Mouse (Mus musculus) frontal cortex, adult 2 months (tissue): ENCODE measurements around the gene Znrf1. TPM values are rescaled to one million over a fixed set of nuclear protein-coding genes. Genes with fewer than 3 reads are reported as not detected.

Source experiments
- DNase-seq, 2 experiments: peaks; one replicate each; pipeline ENCODE4 v3.0.0; 2022; ENCODE audit warnings: low spot score in 1 of 2; ENCODE audit errors: extremely low spot score in 1 of 2
- polyA plus RNA-seq: library from polyadenylated mRNA; depleted of rRNA; stranded (reverse); fragments of >200 nt; gene quantifications from 2 replicates; pipeline ENCODE4 v1.2.3, GENCODE M21; 2012

Znrf1 gene
- polyA plus RNA-seq, 1 experiment: 157 TPM

- no peak for DNase-seq
Observed at GRCm38 (mm10) chr8:111531621-111532020, 4.3 kb upstream of the Znrf1 start.

DNA sequence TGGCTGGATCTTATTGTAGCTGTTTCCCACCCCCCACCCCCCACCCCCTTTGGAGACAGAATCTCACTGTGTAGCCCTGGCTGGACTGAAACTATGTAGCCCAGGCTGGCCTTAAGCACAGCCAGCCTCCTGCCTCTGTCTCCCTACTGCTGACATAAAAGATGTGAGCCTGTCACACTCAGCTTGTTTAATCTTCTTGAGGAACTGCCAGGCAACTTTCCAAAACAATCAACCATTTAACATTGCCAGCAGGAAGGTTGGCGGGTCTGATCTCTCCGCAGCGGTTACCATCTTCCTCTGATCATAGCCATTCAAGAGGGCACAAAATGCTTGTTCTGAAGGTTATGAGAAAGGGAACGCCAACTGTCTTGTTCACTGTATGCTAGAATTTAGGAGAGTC, 2.4 kb upstream of the Znrf1 start:
- DNase-seq: no peak

DNA sequence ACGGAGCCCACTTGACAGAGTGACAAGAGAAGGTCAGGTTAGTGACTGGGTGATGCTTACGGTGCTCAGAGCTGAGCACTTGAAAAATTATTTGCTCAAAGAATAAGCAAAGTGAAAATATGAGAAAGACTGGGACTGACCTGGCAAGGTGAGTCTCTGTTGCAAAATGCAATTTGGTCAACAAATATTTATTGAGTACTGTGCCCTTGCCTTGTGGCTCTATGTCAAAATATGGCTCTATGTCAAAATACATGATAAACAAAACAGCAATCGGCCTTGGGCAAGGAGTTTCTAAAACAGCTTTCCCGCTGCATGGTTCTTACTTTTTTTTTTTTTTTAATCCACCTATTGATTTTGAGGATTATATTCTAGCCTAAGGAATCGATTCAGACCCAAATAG, 406 bp upstream of the Znrf1 start:
- no peak for DNase-seq

GRCm38 (mm10) chr8:111536978-111537764, 1.3 kb downstream of the Znrf1 start:
- peak in 1 of 2 experiments; percentile 56 for DNase-seq

DNA sequence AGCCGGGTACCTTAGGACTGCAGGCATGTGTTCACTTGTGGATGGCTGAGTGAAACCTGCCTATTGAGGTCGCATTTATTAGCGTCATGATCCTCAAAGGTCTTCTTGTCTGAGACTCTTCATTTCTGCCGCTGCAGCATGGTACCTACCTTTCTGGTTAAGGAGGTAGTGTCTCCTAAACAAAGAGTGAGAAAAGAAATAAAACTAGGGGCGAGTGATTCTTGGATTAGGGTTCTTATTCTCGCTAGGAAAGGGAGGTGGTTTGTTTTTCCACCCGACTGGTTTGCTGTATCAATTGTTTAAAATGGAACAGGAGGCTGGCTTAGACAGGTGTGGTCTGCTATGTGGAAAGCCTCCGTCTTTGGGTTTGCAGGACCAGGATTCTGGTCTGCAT, 1.9 kb downstream of the Znrf1 start:
- no peak for DNase-seq

DNA sequence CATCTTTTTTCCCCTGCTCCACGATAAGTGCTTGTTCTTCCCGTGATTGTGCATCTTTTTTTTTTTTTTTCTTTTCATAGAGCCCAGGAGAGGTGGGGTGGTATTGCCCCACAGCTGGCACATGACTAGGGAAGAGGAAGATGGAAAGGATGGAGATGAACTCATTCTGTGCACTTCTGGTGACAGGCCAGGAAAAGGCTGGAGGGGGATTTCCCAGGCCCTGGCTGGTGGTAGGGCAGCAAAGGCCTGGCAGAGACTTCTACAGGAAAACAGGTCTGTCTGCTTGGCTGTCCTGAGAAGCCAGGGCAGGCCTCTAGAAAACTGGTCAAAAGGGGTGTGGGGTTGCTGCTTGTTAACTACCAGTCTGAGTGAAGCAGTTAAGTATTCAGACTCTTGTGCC, 2.3 kb downstream of the Znrf1 start:
- DNase-seq: no peak

DNA sequence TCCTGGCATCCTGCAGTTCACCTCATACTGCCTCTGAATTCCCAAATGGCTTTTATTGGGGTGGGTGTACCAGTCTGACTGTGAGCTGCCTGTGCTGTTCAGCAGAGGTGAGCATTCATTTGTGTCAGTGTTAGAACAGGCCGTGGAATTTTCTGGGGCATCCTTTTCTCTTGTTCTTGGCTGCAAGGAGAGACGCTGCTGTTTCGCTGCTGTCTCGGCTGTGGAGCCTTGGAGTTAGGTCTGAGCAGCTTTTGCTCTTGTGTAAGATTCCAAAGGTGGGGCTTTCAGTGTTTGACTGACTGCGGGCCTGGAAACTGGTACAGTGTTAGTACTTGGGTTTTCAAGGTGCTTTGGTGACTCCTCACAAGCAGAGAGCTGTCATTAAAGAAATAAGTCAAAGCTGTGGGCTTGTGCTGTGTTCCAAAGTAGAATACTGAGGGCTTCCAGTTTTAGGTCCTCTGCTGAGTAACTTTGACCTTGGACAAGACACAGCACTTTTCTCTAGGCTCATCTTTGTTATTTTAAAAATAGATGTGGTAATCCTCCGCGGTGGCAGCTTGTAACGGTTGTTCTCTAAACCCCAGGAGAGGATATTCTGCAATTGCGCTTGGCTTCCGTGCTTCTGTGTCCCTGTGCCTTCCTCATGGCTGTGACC, 3.7 kb downstream of the Znrf1 start:
- DNase-seq: no peak

- DNase-seq: no peak
Observed at GRCm38 (mm10) chr8:111543712-111544380, 7.9 kb downstream of the Znrf1 start.

DNA sequence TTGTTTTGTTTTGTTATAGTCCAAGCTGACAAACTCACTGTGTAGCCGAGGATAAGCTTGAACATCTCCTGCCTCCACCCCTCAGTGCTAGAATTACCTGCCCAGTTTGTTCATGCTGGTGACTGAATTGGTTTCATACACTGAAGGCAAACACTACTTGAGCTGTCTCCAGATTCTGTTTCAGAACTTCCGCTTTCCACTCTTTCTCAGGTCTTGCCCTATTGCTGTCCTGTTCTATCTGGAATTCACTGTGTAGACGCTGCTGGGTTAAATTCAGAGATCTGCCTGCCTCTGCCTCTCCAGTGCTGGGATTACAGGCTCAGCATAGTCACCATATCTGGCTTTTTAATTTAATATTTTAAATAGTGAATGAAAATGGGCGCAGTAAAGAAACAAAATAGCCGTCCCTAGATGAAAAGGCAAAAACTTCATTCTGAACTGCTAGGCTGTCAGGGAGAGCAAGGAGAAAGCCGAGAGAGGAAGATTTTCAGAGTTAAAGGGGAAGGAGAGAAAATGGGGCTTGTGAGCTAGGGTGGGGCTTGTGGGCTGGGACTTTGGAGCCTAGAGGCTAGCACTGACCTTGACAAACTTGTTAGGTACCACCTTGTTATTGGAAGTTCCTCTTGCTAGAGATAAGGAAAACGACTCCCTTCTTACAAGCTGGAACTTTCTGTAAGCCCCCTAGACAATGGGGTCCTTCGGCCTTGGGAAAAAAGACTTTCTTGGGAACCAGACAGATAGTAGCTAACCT, 9.7 kb downstream of the Znrf1 start:
- no peak for DNase-seq

DNA sequence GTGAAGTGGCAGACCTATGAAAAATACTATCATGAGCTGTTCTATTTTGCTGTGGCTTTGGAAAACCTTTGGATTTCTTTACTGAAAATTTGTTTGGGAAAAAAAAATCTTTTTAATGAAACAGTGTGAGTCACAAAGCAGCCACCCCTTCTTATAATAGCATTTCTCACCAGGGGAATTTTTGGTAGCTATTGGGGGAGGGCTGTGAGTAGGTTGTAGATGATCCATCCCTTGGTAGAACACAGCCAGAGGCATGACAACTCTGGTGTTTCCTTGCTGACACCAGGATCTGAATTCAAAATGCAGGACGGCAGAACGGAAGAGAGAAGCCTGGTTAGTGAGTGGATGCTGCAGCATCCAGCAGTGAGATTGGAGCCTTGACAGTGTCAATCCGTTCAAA, 11.2 kb downstream of the Znrf1 start:
- DNase-seq: peak; percentile 45 to 66

GRCm38 (mm10) chr8:111548201-111548600, 12.3 kb downstream of the Znrf1 start:
- no peak for DNase-seq

- no peak for DNase-seq
Observed at GRCm38 (mm10) chr8:111550002-111550870, 14.3 kb downstream of the Znrf1 start.

- DNase-seq: no peak
Observed at GRCm38 (mm10) chr8:111551511-111552130, 15.7 kb downstream of the Znrf1 start.

DNA sequence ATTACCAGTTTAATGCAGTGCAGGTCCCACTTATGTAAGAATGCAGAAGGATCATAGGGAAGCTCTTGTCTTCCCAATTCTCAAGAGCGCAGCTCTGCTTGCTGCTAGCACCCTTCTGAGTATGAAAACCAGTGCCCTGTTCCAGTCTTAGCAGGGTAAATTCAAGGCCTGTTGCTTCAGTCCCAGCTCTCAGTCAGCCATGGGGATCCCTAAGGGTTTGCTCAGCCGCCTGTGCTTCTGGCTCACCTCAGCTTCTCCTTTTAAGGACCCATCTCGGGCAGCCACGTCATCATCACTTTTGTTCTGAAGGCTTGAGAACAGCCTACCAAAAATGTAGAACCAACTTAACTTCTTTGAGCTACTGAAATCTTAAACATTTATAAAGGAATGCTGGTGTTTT, 25.9 kb downstream of the Znrf1 start:
- peak in 1 of 2 experiments; percentile 39 for DNase-seq

DNA sequence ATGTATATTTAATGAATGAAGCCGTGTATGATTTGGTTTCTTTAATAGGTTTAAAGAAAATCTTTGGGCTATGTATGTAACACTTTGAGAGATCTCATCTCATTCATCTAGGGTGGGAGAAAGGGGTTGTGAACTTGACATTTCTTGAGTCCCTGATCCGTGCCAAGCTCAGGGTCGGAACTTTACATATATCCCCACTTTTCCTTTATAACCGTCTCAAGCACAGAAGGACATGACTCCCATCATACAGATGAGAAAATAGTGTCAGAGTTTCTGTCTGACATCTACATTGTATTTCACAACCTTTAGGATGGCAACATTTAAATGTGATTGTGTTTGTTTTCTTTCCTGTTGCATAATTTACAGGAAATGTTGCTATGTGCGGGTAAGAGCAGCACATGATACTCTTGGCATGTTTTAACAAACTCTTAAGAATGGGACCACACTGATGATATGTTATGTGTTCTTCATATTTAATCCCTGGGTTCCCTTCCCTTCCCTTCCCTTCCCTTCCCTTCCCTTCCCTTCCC, 26.4 kb downstream of the Znrf1 start:
- DNase-seq: no peak

DNA sequence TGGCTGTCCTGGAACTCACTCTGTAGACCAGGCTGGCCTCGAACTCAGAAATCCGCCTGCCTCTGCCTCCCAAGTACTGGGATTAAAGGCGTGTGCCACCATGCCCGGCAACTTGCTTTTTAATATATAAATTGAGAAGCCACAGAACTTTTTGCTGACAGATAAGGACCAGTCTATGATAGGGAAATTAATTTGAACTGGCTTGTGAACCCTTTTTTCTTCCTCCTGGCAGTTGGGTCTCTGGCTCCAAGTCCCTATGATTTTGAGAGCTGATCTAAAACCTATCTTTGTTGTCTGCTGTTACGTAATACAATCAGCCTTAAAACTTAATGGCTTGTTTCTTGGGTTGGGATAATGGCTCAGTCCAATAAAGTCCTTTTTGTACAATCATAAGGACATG, 27.2 kb downstream of the Znrf1 start:
- no peak for DNase-seq

- DNase-seq: no peak
Observed at GRCm38 (mm10) chr8:111563687-111564086, 27.8 kb downstream of the Znrf1 start.

DNA sequence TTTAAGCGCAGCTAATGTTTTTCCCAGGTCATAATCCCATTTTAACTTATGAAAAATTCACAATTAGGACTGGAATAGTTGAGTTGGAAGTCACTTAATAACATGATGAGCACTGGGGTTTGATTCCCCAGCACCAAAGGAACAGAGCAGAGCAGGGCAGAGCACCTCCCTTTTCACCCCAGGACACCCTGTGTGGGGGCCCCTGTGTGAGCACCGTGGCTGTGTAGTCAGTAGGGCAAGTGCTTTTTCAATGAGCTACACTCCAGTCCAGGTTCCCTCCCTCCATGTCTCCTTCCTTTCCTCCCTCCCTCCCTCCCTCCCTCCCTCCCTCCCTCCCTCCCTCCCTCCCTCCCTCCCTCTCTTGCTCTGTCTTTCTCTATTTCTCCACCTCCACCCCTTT, 28.2 kb downstream of the Znrf1 start:
- no peak for DNase-seq

DNA sequence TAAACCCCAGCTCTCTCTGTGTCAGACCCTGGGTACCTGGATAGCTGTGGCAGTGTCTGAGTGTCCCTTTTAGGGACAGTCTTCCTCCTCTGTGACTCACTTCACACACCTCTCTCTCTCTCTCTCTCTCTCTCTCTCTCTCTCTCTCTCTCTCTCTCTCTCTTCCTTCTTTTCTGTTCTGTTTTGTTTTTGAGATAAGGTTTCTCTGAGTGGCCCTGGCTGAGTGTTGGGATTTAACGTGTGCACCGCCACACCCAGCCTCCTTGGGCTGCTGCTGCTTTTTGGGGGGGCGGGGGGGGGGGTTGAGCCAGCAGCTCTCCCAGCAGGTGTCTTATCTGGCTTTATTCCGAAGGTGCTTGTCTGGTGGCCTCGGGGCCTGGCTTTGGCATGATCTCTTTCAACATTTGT, 29.9 kb downstream of the Znrf1 start:
- DNase-seq: no peak
